Mouse (Mus musculus) heart, postnatal 0 days (tissue): ENCODE data around the gene Zbtb25. TPM values are rescaled to one million over a fixed set of nuclear protein-coding genes. Genes with fewer than 3 reads are reported as not detected.

Source experiments
- ATAC-seq: fragments of 200-750 bp; cut with Nextera tagmentation; 2 replicates; pipeline ENCODE4 v1.8.0; 2017; ENCODE audit warnings: low read depth, moderate number of reproducible peaks, moderate library complexity; ENCODE audit not compliant: insufficient read depth
- DNase-seq: peaks from one replicate; pipeline ENCODE4 v3.0.0-alpha.2; 2016; ENCODE audit warnings: low spot score
- H3K27ac ChIP-seq: fragments of 300-500 bp; sonication (generic); 2 replicates; pipeline ENCODE4 v1.5.1; 2014; ENCODE audit warnings: low read depth, mild to moderate bottlenecking
- H3K27me3 ChIP-seq: fragments of 300-500 bp; sonication (generic); 2 replicates; pipeline ENCODE4 v1.6.1; 2014; ENCODE audit warnings: low read length, mixed read lengths; ENCODE audit not compliant: control insufficient read depth, insufficient read depth
- H3K36me3 ChIP-seq: fragments of 300-500 bp; sonication (generic); replicated peaks from 2 replicates; pipeline ENCODE4 v1.6.1; 2014; ENCODE audit warnings: low read length, mixed read lengths; ENCODE audit not compliant: control insufficient read depth, insufficient read depth
- H3K4me1 ChIP-seq: fragments of 300-500 bp; sonication (generic); 2 replicates; pipeline ENCODE4 v1.6.1; 2014; ENCODE audit warnings: antibody characterized with exemption; ENCODE audit not compliant: control insufficient read depth, insufficient read depth
- H3K4me2 ChIP-seq: fragments of 300-500 bp; sonication (generic); 2 replicates; pipeline ENCODE4 v1.6.1; 2014; ENCODE audit warnings: low read depth, mild to moderate bottlenecking, low read length, moderate library complexity
- H3K4me3 ChIP-seq: fragments of 300-500 bp; sonication (generic); 2 replicates; pipeline ENCODE4 v1.5.1; 2014; ENCODE audit warnings: low read depth, low read length
- H3K9ac ChIP-seq: fragments of 300-500 bp; sonication (generic); replicated peaks from 2 replicates; pipeline ENCODE4 v1.6.1; 2014; ENCODE audit warnings: low read depth, low read length, mixed read lengths
- H3K9me3 ChIP-seq: fragments of 300-500 bp; sonication (generic); replicated peaks from 2 replicates; pipeline ENCODE4 v1.6.1; 2016; ENCODE audit warnings: low read length; ENCODE audit not compliant: control insufficient read depth
- CTCF ChIP-seq: IDR thresholded peaks from 2 replicates; pipeline ENCODE4 v1.5.1; 2016; ENCODE audit warnings: antibody characterized with exemption, control low read depth, low read depth
- EP300 ChIP-seq: IDR thresholded peaks from 2 replicates; pipeline ENCODE4 v1.6.1; 2016; ENCODE audit warnings: antibody characterized with exemption, low read depth
- WGBS: fragments of 180-500 bp; shearing (Covaris S2); extraction: QIAGEN DNeasy Blood & Tissue Kit; methylation state at CpG from one replicate; pipeline ENCODE4 v1.1.7; 2014; 5-methylcytosine and 5-hydroxymethylcytosine counted together
- polyA plus RNA-seq: library from polyadenylated mRNA; unstranded; fragments of >200 nt; fragmentation: Nextera tagmentation; extraction: Ambion mirVana; gene quantifications from 2 replicates; pipeline ENCODE4 v1.2.1, GENCODE M21; 2015
- total RNA-seq: library from RNA; depleted of rRNA; stranded (reverse); fragments of >200 nt; gene quantifications from 2 replicates; pipeline ENCODE4 v1.2.3, GENCODE M21; 2014; ENCODE audit warnings: low replicate concordance

Zbtb25 gene
- total and polyA plus RNA-seq, 2 experiments from 2014 or later = 8.1 to 10.4 TPM

DNA sequence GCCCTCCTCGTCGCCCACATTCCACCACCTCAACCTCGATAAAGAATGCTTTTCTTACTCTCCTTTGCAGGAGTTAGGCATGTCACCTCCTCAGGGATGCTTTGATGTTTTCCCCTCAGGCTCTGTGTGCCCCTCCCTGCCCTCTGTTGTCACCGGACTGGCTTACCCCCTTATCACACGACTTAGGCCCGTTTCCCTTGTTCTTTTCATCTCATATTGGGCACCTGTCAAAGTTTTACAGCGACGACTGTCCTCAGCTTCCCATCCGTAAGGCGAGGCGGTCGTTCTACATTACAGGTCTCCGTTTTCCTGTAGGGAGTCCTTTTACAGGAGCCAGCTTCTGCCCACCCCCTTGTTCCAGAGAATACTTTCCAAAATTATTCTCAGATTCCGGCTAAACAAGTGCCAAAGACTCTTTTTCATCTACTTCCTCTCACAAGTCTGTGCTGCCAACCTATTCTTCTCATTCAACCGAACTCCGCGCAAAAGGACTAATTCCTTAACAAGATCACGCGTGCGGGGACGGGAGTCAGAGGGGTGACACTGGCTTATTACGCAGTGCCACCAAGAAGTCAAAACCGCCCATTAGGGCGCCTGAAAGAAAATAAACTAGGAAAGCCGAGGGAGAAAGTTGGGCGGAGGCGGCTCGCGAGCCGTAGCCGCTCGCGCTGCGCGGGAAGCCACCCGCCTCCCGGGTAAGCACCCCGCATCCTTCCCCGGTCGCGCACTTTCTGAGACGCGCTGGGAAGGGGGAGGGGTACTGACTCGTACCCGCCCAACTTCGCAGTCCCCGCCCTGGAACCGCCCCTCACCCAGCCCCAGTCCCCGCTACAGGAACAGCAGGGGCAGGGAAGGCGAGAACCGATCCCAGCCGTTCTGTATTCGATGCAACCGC is 33.8 kb upstream of the Zbtb25 start:
- 2% methylated on average over 52 of the region's 54 CpGs for WGBS
- DNase-seq (peak; percentile 87), ATAC-seq (peak; percentile 80)
- H3K27ac ChIP-seq = peak overlapping the region; percentile 96
- no peaks in the 10 kb centered on the region for H3K36me3 ChIP-seq
- peaks cover 16% of the 10 kb centered on the region for H3K4me1 ChIP-seq
- peak overlapping the region; percentile 76 for H3K4me2 ChIP-seq
- peak overlapping the region; percentile 72 for H3K9ac ChIP-seq
- TF ChIP-seq CTCF (no peak), EP300 (no peak; the same call in 1 of the 2 replicates)
- H3K27me3 ChIP-seq = peaks cover 17% of the 10 kb centered on the region; the same call in 1 of the 2 replicates
- H3K9me3 ChIP-seq = no peaks in the 10 kb centered on the region
- H3K4me3 ChIP-seq = peak overlapping the region; percentile 76

DNA sequence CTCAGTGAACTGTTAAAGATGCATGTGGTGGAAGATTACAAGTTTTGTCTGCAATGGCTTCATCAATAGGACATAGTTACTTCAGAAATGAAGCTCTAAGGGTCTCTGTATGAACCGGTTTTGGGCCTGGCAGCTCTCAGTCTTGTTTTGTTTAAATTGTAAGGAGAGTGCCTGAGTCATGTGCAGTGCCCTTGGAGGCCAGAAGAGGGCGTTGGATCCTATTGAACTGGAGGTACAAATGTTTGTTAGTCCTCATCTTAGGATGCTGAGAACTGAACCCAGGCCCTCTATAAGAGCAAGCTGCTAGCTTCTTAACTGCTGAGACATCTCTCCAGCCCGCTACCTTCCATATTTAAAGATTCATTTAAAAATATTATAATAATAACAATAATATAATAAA is 32.3 kb upstream of the Zbtb25 start:
- 56% methylated on average over 3 of the region's 3 CpGs for WGBS
- H3K36me3 ChIP-seq = no peaks in the 10 kb centered on the region
- no peak overlapping the region for H3K27ac ChIP-seq
- H3K27me3 ChIP-seq = peaks cover 17% of the 10 kb centered on the region; the same call in 1 of the 2 replicates
- DNase-seq (no peak), ATAC-seq (no peak)
- H3K4me1 ChIP-seq = peaks cover 16% of the 10 kb centered on the region
- TF ChIP-seq CTCF = peak; percentile 14; the same call in 1 of the 2 replicates
- no peak for TF ChIP-seq EP300
- no peak overlapping the region for H3K4me3 ChIP-seq
- H3K9ac ChIP-seq = no peak overlapping the region
- H3K4me2 ChIP-seq = no peak overlapping the region
- no peaks in the 10 kb centered on the region for H3K9me3 ChIP-seq

DNA sequence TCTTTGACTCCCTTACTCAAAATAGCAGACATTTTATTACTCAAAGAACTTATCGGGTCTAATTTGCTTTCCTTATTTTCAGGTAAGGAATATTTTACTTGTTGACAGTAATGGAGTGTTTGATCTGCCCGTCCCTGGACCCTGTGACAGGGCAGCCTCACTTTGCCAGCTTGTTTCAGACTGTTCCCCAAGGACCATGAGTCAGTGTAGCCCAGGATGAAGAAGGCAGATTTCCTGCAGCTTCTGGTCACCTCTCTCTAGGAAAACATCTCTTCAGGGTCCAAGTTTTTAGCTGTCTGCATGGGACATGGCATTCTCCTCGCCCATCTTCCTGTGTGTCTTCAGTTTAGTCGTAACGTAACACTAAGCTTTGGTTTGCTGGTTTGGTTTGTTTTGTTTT is 27.9 kb upstream of the Zbtb25 start:
- Histone ChIP-seq H3K9ac (no peak overlapping the region), H3K4me3 (no peak overlapping the region)

DNA sequence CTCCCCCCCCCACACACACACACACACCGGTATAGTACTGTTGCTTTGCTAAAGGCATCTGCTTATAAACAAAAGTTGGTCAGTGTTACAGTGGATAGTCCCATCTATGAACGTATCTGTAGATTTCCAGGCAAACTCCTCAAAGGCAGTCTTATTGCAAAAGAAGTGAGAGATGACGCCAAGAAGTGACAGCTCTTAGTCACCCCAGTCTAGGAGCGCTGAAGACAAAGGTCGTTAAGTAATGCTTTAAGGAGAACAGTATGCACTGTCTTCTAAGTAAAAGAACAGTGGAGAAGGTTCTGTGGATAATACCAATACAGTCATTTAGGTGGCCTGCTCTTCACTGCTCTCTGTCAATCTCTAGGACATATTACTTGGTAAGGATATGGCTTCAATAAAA is 23.6 kb upstream of the Zbtb25 start:
- TF ChIP-seq CTCF (no peak), EP300 (no peak)
- no peak overlapping the region for H3K9ac ChIP-seq
- DNase-seq (no peak), ATAC-seq (no peak)
- H3K4me3 ChIP-seq = no peak overlapping the region
- WGBS = 71% methylated on average over 5 of the region's 5 CpGs
- H3K27ac ChIP-seq = no peak overlapping the region
- H3K9me3 ChIP-seq = no peaks in the 10 kb centered on the region
- no peaks in the 10 kb centered on the region for H3K27me3 ChIP-seq
- no peaks in the 10 kb centered on the region for H3K4me1 ChIP-seq
- peaks cover 16% of the 10 kb centered on the region; the same call in 1 of the 2 replicates for H3K36me3 ChIP-seq
- H3K4me2 ChIP-seq = no peak overlapping the region

More for the DNA sequence above, 27.9 kb upstream of the Zbtb25 start:
- Histone ChIP-seq H3K27ac (no peak overlapping the region), H3K9me3 (no peaks in the 10 kb centered on the region), H3K27me3 (no peaks in the 10 kb centered on the region), H3K4me2 (no peak overlapping the region), H3K4me1 (no peaks in the 10 kb centered on the region), H3K36me3 (no peaks in the 10 kb centered on the region)
- DNase-seq = no peak
- ATAC-seq = no peak
- TF ChIP-seq EP300 (no peak), CTCF (no peak)
- WGBS = 85% methylated on average over 5 of the region's 5 CpGs

DNA sequence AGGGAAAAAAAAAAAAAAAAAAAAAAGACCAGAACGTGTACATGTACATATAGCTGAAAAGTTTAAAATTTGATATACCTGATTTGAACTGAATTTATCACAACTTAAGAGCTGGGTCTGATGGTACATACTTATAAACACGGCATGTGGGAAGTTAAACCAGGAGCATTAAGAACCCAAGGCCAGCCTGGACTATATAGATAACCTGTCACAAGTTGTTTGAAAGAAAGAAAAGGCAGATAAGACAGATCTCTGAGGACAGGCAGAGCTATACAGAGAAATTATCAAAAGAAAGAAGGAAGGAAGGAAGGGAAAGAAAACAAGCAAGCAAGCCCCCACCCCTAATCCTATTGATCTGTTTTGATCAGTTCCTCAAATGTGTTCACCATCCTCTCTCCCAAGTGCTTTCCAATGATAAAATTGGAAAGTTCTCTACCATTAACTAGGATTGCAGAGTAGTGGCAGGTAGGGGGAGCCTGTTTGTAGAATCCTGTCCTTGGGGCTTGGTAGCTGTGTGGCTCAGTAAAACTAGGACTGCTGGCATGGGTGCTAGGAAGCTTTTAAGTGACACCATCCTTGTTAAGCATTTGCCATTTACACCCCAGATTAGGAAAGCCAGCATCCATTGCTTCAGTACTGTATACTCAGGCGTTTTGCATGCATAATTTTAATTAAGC is 22.3 kb upstream of the Zbtb25 start:
- Histone ChIP-seq H3K27ac (no peak overlapping the region), H3K36me3 (peaks cover 22% of the 10 kb centered on the region), H3K4me3 (no peak overlapping the region), H3K9me3 (no peaks in the 10 kb centered on the region), H3K4me2 (no peak overlapping the region), H3K4me1 (no peaks in the 10 kb centered on the region), H3K27me3 (no peaks in the 10 kb centered on the region), H3K9ac (no peak overlapping the region)
- 59% methylated on average over 3 of the region's 3 CpGs for WGBS
- ATAC-seq (no peak), DNase-seq (no peak)
- no peak; the same call in 1 of the 2 replicates for TF ChIP-seq CTCF
- TF ChIP-seq EP300 = no peak
